Mouse (Mus musculus) heart, postnatal 4 days (tissue): ENCODE measurements around the gene Slc40a1. TPM values are rescaled to one million over a fixed set of nuclear protein-coding genes. Genes with fewer than 3 reads are reported as not detected.

Experiments used
- DNase-seq: peaks from one replicate; pipeline ENCODE4 v3.0.0; 2021
- total RNA-seq, 2 experiments: library from RNA; stranded (reverse); gene quantifications; 2 replicates each; pipeline ENCODE4 v1.2.3; 2021

The Slc40a1 gene
- total RNA-seq, 2 experiments from 2014 or later = 12.9 to 14.0 TPM

DNA sequence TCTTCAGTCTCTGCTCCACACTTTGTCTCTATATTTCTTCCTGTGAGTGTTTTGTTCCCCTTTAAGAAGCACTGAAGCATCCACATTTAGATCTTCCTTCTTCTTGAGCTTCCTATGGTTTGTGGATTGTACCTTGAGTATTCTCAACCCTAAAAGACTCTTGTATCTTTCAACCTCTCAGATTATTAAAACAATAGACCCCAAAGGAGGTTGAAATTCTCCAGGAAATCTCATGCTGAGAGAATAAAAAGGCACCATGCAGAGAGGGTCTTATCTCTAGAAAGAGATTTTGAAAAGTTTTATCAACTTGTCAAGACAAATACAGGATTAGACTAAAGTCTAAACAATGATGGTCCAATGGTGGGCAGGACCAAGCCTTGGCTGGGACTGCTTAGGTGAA is 42.9 kb downstream of the Slc40a1 start:
- no peak for DNase-seq

DNA sequence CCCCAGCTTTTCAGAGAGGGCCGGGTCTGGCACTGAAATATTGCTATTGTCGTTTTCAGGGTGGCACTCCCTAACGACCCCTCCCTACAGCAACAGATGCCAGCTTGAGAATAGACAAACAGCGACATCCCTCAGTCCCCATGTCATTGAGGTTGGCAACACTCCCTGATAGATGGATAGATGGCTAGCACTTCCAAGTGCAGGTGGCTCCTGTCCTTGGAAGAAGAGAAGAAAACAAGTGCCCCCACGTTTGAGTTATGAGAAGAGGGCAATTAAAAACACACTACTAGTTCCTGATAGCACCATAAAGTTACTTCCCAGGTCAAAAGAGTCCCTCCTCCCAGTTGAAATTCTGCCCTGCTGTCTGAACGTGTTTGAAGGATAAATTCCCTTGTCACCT is 44.2 kb downstream of the Slc40a1 start:
- DNase-seq = no peak

DNA sequence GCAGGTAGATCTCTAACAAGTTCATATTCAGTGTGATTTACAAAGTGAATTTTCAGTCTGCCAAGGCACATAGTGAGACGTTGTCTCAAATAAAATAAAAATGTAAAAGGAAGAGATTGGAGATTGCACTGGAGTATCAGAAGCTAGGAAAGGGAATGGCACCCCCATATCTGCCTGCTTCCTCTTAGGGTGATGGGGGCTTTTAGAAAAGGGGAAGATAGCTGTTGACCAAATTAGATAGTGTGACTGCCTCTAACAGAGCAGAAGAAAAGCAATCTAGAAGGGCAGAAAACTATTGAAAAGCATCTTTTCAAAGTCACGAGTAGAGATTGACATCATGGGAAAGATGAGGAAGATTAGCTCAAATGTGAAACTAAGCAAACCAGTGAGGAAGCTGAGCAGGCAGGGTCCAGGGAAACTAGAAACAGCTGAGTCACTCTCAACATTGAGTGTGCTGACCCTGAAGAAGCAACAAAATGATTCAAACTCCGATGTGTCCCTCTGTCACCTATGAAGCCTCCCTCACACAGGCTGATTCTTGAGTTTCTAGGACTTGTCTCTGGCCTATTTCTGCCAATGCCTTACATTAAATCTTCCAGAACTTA is 45.0 kb downstream of the Slc40a1 start:
- DNase-seq = no peak

- DNase-seq = no peak
These were observed 48.9 kb downstream of the Slc40a1 start for GRCm38 (mm10) chr1:45877463-45877862.

GRCm38 (mm10) chr1:45876450-45877198 is 49.7 kb downstream of the Slc40a1 start:
- no peak for DNase-seq

- DNase-seq = no peak
These were observed 50.7 kb downstream of the Slc40a1 start for GRCm38 (mm10) chr1:45875640-45876039.

DNA sequence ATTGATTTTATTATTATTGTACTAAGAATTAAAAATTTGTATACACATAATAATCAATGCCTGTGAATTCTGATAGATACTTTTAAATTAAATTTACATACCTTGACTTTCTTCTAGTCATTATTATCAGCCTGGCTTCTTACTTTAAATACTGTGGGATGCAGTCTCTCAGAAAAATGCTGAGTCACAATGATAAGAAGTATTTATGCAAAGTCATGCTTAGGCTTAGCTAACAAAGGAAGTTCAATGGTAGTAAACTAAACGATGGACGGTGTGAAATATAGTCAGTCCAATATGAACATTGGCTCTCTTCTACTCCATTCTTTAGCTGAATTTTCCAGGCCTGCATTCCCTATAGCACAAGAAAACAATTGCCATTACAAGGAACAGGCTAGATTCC is 53.1 kb downstream of the Slc40a1 start:
- DNase-seq = no peak

DNA sequence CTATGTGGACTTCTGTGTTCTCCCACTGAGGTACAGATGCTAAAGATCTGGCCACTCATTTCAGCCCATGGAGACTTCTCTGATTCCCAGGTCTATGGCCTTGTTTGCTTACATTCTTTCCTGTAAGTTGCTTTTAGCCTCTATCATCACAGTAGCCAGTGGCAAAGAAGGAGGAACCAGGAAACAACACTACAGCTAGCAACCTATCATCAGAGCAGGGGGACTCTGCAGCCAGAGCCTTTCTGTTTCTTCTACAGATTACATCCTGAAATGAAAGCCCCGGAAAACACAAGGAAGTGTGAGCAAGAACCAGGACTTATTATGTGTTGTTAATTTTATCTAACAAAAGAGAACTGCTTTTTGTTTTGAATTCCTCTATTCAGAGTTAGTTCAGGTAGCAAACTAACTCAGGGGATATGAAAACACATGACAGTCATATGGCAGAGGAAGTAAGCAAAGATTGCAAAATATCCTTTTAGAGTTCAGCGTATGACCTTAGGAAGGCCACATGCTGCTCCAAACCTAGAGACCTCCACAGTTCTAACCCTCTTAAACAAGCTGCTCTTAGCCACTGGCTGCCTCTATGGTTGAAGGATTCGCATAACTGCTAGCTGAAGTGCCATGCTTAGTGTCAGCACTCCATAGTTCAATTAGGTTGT is 57.7 kb downstream of the Slc40a1 start:
- no peak for DNase-seq

DNA sequence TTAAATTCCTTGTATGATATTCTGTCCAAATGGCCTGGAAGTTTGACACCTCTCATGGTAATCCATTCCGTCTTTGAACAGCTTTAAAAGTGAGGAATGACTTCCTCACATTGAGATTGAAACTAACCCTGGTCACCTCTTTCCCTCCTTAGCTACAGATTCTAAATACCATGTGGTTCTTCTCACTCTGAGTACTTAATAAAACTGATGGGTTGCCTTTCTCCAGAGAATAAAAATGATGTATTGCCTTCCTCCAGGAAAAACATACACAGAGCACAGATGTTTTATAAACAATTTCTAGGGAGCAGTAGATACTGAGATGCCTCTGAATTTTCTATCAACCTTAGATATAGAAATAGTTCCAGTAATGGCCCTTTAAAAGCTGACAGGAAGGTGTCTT is 58.3 kb downstream of the Slc40a1 start:
- DNase-seq = no peak

GRCm38 (mm10) chr1:45866288-45867018 is 59.9 kb downstream of the Slc40a1 start:
- no peak for DNase-seq

GRCm38 (mm10) chr1:45865727-45866126 is 60.6 kb downstream of the Slc40a1 start:
- DNase-seq = no peak

DNA sequence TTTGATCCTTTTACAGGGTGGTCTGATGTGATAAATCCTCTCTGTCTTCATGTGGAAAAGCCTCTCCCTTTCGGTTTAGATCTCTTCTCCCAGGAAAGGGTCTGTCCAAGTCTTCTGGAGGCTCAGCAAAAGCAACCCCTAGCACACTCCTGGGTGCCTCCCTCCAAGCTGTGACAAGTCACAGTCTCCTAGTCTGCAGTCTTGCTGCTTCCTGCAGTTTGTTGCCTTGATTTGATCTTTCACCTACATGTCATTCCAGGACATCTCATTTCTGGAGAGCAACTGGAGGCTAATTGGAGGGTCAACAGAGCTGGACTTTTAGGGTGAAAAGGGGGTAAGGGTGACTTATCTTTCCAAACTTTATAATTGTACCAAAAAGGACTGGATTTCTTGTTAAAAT is 61.0 kb downstream of the Slc40a1 start:
- DNase-seq = peak; percentile 8

GRCm38 (mm10) chr1:45864564-45865014 is 61.7 kb downstream of the Slc40a1 start:
- peak; percentile 35 for DNase-seq

DNA sequence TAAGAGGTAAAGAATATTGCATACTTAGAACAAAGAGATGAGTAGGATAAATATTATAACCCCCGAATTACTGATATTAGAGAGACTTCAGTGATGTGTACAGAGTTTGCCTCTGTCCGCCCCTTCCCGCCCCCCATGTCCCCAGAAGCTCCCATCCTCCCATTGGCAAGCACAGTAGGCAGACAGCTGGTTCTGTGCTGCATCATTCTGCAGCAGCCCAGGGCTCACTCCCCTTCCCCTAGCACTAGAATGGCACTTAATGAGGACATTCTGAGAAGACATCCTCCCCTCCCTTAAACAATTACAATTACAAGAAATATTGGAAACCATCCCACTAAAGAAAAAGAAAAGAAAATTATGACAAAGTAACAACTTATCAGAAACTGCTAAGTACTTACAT is 62.7 kb downstream of the Slc40a1 start:
- peak; percentile 12 for DNase-seq

DNA sequence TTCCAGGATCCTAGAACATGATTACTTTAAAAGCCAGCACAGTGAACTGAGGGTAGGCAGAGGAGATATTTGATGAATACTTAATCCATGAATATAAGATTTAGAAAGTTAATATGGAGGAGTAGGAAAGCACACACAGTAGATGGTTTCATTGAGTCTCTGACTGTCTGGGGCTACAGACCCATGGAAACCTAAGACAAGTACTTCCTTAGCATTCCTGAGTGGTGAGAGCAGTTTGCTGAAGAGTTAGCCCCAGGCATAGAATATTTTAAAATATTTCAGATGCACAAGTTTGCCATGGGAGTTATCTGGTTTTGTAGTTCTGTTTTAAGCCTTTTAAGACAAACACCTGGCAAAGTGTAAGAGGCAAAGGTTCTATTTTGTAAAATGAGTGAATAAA is 65.2 kb downstream of the Slc40a1 start:
- no peak for DNase-seq

GRCm38 (mm10) chr1:45860349-45860748 is 66.0 kb downstream of the Slc40a1 start:
- DNase-seq = no peak

Other genes starting within 250 kb of the Slc40a1 start
- gene Wdr75, start 131.4 kb downstream of the Slc40a1 start, total RNA-seq = 10 to 100 TPM; 32.3 TPM
- not detected for gene Gm5269, start 36.2 kb downstream of the Slc40a1 start, total RNA-seq
- 1 to 10 TPM; 1.5 to 2.8 TPM for gene Dnah7b, start 139.8 kb upstream of the Slc40a1 start, total RNA-seq